Mouse (Mus musculus) left cerebral cortex, adult 18-20 months (tissue): ENCODE measurements around the gene Dtx4. TPM values are rescaled to one million over a fixed set of nuclear protein-coding genes. Genes with fewer than 3 reads are reported as not detected.
A peak's percentile ranks its signal among the peaks of the same experiment; 100 is the strongest.
"Not testable (repeated sequence)": the region's sequence is repeated elsewhere in the genome, so short reads cannot be mapped to it uniquely, and the experiment has no call there.

Experiments used
- DNase-seq, 2 experiments: peaks; one replicate each; pipeline ENCODE4 v3.0.0; 2021 to 2022; ENCODE audit warnings: low spot score in 2 of 2, mixed read lengths in 1 of 2
- long read RNA-seq, 2 experiments: library from polyadenylated mRNA; stranded (forward); transcript quantifications; one replicate each; pipeline ENCODE4 v2.0.0; 2021
- total RNA-seq, 2 experiments: library from RNA; stranded (reverse); gene quantifications; 2 replicates each; pipeline ENCODE4 v1.2.3; 2021

The Dtx4 gene
- total RNA-seq: 10 to 100 TPM; 34.3 to 36.9 TPM
- long read RNA-seq, experiment 1, full-length matches to known transcripts: 12 of 31 reads
- long read RNA-seq, experiment 1, partial matches to known transcripts: 3 of 31 reads
- long read RNA-seq, experiment 1, other reads (novel, unspliced or antisense): 16 of 31 reads
- long read RNA-seq, experiment 2, full-length matches to known transcripts: 5 of 15 reads
- long read RNA-seq, experiment 2, partial matches to known transcripts: 9 of 15 reads
- long read RNA-seq, experiment 2, other reads (novel, unspliced or antisense): 1 of 15 reads

GRCm38 (mm10) chr19:12501370-12502347 lies at the start of gene Dtx4:
Gene Dtx4, minus strand, starts transcription at chr19:12501454.
- peak; percentile 92 to 94 for DNase-seq

DNA sequence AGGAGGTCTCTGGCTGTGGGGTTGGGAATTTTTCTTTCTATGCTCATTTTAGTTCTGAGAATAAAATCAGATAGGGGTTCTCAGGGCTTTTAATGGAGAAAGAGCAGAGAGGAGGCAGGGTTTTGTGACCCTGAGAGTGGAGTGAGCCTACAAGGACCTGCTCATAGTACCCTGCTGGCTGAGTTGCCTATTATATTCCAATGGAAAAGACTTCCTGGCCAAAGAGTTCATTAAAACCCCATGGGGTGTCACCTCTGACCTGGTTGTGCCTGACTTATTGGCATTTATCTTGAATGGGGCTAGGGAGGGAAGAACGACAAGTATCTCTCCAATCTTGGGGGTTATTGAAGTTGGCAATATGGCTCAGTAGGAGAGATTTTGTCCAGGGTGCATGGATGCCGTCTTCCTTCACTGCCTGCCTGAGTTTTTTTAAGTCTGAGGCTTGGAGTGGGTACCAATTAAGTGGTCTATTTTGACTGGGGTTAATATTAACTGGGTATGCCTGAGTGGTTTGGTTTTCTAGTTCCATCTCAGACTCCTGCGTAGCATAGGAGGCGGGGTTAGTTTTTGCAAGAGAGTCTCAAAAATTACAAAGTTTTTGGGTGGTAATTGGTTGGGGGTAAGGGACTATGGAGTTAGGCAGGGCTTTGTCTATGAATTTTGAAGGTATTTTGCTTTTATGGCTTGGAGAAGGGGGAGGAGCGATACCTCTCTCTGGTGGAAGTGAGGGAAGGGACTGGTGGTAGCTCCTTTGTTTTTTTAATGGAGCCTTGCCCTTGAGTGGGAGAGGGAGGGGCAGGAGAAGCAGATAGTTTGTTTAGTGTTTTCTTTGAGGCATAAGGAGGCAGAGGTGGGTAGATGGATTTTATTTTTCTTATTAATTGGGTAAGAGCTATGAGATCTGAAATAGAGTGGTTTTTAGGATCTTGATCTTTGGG lies 49.0 kb upstream of the Dtx4 start:
- no peak for DNase-seq

GRCm38 (mm10) chr19:12549166-12549565 lies 47.9 kb upstream of the Dtx4 start:
- DNase-seq: no peak

GRCm38 (mm10) chr19:12545440-12545839 lies 44.2 kb upstream of the Dtx4 start, which contains the start of gene Fam111a:
Gene Fam111a, plus strand, starts transcription at chr19:12545740.
- DNase-seq: not testable (repeated sequence)

- DNase-seq: no peak
Observed at GRCm38 (mm10) chr19:12541644-12542043, 40.4 kb upstream of the Dtx4 start.

DNA sequence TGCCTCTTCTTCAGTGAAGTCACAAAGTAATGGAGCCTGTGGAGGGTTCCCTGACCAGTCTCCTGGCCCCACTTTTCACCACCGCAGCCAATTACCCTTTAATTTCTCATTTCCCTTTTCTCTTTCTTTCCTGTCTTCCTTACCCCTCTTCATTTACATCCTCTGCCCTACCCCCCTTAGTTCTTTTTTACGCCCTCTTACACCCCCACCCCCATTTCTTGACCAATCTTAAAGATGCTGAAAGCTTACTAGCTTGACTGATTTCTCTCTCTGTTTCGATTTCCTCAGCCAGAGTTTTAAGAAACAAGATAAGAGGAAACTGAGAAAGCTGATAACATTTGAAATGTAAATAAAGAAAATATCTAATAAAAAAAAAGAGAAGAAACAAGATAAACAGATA lies 39.5 kb upstream of the Dtx4 start:
- DNase-seq: no peak

GRCm38 (mm10) chr19:12539975-12540374 lies 38.7 kb upstream of the Dtx4 start:
- no peak for DNase-seq

DNA sequence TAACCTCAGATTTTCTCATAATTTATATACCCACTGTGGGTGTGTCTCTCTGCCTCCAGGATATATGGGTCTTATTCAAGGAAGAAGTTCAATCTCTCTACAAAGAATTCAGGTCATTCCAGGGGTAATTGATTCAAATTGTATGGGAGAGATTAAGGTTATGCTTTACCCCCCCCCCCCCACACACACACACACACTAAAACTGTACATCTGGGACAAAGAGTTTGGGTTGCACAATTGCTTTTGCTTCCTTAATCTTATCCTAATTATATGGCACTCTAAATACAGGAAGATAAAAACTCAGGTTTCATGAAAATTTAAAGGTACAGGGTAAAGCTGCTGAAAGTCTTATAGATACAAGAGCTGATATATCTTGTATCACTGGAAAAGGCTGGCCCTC lies 35.9 kb upstream of the Dtx4 start:
- no peak for DNase-seq

GRCm38 (mm10) chr19:12523377-12523776 lies 22.1 kb upstream of the Dtx4 start:
- DNase-seq: no peak

DNA sequence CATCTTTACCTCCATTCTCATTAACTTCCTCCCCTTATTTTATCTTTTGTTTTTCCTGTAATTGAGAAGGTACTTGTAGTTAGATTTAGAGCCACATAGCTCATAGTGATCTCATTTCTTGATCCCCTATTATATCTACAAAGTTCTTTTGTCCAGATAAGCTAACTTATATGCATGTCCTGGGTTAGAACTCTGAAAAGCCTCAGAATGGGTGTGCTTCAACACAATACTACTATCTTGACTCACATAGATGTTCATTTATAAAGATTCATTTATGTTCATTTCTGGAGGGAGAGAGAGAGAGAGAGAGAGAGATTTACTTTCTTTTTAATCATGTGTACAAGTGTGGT lies 17.3 kb upstream of the Dtx4 start:
- DNase-seq: no peak

- DNase-seq: peak; percentile 59 to 63
Observed at GRCm38 (mm10) chr19:12517671-12518540, 16.7 kb upstream of the Dtx4 start.

DNA sequence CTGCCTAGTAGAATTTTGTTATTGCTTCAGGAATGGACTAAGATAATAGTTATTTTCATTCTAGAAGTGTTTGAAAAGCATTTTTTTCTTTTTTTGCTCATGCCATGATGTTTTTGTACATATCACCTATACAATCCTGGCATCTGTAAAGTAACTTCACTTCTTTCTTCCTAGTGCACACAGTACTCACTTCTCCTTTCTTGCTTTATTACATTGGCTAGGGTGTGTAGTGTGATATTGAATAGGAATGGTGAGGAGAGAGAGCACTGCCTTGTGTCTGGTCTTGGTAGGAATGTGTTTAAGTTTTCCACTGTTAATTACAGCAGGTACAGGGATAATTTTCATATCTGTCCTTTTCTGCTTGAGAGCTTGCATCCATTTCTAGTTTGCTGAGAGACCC lies 13.4 kb upstream of the Dtx4 start:
- no peak for DNase-seq

GRCm38 (mm10) chr19:12502756-12503155 lies 1.5 kb upstream of the Dtx4 start:
- DNase-seq: no peak

- peak; percentile 54 to 63 for DNase-seq
Observed at GRCm38 (mm10) chr19:12500881-12501311, 358 bp downstream of the Dtx4 start.

DNA sequence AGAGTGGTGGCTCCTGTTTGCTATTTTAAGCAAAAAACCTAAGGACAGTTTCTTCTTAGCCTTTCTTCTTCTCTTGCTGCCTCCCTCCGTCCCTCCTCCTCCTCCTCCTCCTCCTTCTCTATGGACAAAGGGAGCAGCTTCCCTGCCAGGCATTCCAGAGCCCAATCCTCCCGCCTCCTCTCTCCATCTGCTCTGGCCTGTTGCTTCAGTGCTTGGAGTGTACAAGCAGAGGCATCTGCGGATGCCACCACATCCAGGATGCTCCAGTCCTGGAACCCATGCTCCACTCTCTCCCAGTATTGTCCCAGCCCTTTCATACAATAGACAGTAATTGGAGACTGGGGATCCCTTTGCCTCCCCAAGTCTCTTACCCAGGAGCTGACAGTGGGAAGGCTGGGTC lies 1.1 kb downstream of the Dtx4 start:
- peak; percentile 80 to 85 for DNase-seq

GRCm38 (mm10) chr19:12499485-12499884 lies 1.8 kb downstream of the Dtx4 start:
- no peak for DNase-seq

GRCm38 (mm10) chr19:12498941-12499340 lies 2.3 kb downstream of the Dtx4 start:
- DNase-seq: no peak

DNA sequence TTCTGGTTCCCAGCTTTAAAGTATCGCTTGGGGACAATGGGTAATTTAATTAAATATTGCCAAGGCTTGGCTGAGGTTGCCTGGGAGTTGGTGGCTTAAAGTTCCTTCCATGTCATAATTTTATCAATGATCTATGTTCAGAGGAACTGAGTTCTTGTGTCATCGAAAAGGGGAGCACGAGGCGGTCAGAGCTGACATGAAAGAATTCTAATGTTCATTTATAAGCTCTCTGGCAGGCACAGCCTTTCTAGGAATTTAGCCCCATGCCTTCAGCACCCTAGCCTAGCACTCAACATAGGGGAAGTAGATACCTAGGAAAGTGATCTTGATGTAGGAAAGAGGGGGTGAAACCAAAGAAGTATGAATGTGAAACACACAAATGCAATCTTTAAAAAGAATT lies 2.9 kb downstream of the Dtx4 start:
- DNase-seq: no peak

- no peak for DNase-seq
Observed at GRCm38 (mm10) chr19:12497909-12498308, 3.3 kb downstream of the Dtx4 start.

DNA sequence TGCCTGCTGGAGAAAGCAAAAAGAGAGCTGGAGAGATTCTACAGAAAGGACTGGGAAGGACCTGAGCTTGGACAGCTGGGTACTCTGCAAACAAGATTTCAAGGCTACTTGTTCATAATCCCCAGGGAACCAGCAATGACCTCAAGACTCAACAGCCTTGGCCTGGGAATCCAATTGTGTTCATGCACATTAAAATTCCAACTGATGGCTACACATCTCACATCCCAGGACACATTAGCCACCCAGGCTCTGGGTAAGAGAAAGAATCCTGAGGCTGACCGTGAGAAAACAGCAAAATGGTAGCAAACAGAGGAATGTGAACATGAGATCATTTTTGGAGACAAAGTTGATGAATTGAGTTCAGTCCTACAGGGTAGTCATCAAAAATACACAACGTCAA lies 5.0 kb downstream of the Dtx4 start:
- no peak for DNase-seq
